Mouse (Mus musculus) liver, postnatal 0 days (tissue): ENCODE measurements around the gene Kcnb1.

Experiments
- CTCF ChIP-seq: sonication (generic); IDR thresholded peaks from 2 replicates; pipeline ENCODE4 v1.5.1; 2016; ENCODE audit warnings: antibody characterized with exemption, low read depth
- EP300 ChIP-seq: IDR thresholded peaks from 2 replicates; pipeline ENCODE4 v1.6.1; 2016; ENCODE audit warnings: antibody characterized with exemption, low read depth, mild to moderate bottlenecking

DNA sequence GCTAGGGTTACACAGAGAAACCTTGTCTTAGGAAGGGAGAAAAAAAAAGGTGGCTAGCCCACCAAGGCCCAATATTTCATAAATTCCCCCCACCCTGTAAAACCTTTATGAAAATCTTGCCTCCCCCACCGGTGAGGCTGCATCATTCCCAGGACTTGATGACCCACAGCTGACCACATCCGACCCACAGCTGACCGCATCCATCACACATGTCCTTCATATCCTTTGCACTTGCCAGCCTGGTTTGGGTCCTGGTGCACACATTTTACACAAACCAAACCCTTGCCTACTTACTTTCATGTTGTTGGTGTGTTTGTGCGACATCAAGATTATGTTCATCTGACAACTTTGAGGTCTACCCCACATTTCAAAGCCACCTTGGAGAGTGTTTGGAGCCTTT is 46.2 kb upstream of the Kcnb1 start:
- TF ChIP-seq CTCF: no peak
- no peak for TF ChIP-seq EP300
